Mouse (Mus musculus) forebrain, embryonic 16.5 days (tissue): ENCODE data around the gene Tmem107. TPM values are rescaled to one million over a fixed set of nuclear protein-coding genes. Genes with fewer than 3 reads are reported as not detected.
A peak's percentile ranks its signal among the peaks of the same experiment; 100 is the strongest.

Source experiments
- ATAC-seq: fragments of 200-750 bp; cut with Nextera tagmentation; 2 replicates; pipeline ENCODE4 v1.8.0; 2017; ENCODE audit warnings: mild to moderate bottlenecking, moderate library complexity
- H3K27ac ChIP-seq: fragments of 300-500 bp; sonication (generic); 2 replicates; pipeline ENCODE4 v1.5.1; 2014; ENCODE audit warnings: low read length, control low read depth
- H3K27me3 ChIP-seq: fragments of 300-500 bp; sonication (generic); replicated peaks from 2 replicates; pipeline ENCODE4 v1.6.1; 2014; ENCODE audit warnings: low read length; ENCODE audit not compliant: control insufficient read depth, insufficient read depth
- H3K36me3 ChIP-seq: fragments of 300-500 bp; sonication (generic); 2 replicates; pipeline ENCODE4 v1.6.1; 2014; ENCODE audit not compliant: control insufficient read depth, insufficient read depth
- H3K4me1 ChIP-seq: fragments of 300-500 bp; sonication (generic); replicated peaks from 2 replicates; pipeline ENCODE4 v1.6.1; 2014; ENCODE audit warnings: low read length; ENCODE audit not compliant: control insufficient read depth, insufficient read depth
- H3K4me2 ChIP-seq: fragments of 300-500 bp; sonication (generic); 2 replicates; pipeline ENCODE4 v1.6.1; 2014; ENCODE audit warnings: mild to moderate bottlenecking, low read length, control low read depth
- H3K4me3 ChIP-seq: fragments of 300-500 bp; sonication (generic); replicated peaks from 2 replicates; pipeline ENCODE4 v1.5.1; 2014; ENCODE audit warnings: mild to moderate bottlenecking, low read length, control low read depth
- H3K9ac ChIP-seq: fragments of 300-500 bp; sonication (generic); replicated peaks from 2 replicates; pipeline ENCODE4 v1.6.1; 2014; ENCODE audit warnings: low read depth, low read length, control low read depth
- H3K9me3 ChIP-seq: fragments of 300-500 bp; sonication (generic); 2 replicates; pipeline ENCODE4 v1.6.1; 2016; ENCODE audit warnings: low read length; ENCODE audit not compliant: control insufficient read depth
- WGBS: fragments of 180-500 bp; shearing (Covaris S2); extraction: QIAGEN DNeasy Blood & Tissue Kit; methylation state at CpG from one replicate; pipeline ENCODE4 v1.1.7; 2014; 5-methylcytosine and 5-hydroxymethylcytosine counted together
- polyA plus RNA-seq: library from polyadenylated mRNA; unstranded; fragments of >200 nt; fragmentation: Nextera tagmentation; extraction: Ambion mirVana; gene quantifications from 2 replicates; pipeline ENCODE4 v1.2.1, GENCODE M21; 2015

Gene Tmem107
- polyA plus RNA-seq, 1 experiment from 2014 or later: 48.4 TPM

GRCm38 (mm10) chr11:69122336-69122951, 51.8 kb downstream of the Tmem107 start, which contains the start of gene 9130213A22Rik:
TSS of gene 9130213A22Rik (minus strand) at chr11:69122589.
- Histone ChIP-seq H3K27me3 (peaks cover 3% of the 10 kb centered on the region; the same call in 1 of the 2 replicates), H3K36me3 (no peaks in the 10 kb centered on the region), H3K9ac (peak within 1 kb of the TSS; percentile 74), H3K9me3 (no peaks in the 10 kb centered on the region), H3K4me3 (peak within 1 kb of the TSS; percentile 80), H3K27ac (peak within 1 kb of the TSS; percentile 71), H3K4me1 (peaks cover 36% of the 10 kb centered on the region), H3K4me2 (peak within 1 kb of the TSS; percentile 76)
- ATAC-seq: peak; percentile 66
- under 1% methylated on average over 64 of the region's 66 CpGs for WGBS

Other genes starting within 250 kb of the Tmem107 start
- gene Ndel1, start 198.9 kb upstream of the Tmem107 start, polyA plus RNA-seq: 96.8 and 100 TPM in 2 replicates
- not detected in 2 replicates for gene Rnf222, start 182.3 kb upstream of the Tmem107 start, polyA plus RNA-seq
- 554 and 607 TPM in 2 replicates for gene Rpl26, start 169.2 kb upstream of the Tmem107 start, polyA plus RNA-seq
- gene Odf4, start 143.7 kb upstream of the Tmem107 start, polyA plus RNA-seq: 0.35 TPM in 1 of 2 replicates, not detected in the other
- 8.2 and 12.8 TPM in 2 replicates for gene Arhgef15, start 113.3 kb upstream of the Tmem107 start, polyA plus RNA-seq
- gene Slc25a35, start 102.7 kb upstream of the Tmem107 start, polyA plus RNA-seq: 0.86 and 1.0 TPM in 2 replicates
- 28.9 and 34.5 TPM in 2 replicates for gene Rangrf, start 95.6 kb upstream of the Tmem107 start, polyA plus RNA-seq
- 21.7 and 24.7 TPM in 2 replicates for gene Pfas, start 62.3 kb upstream of the Tmem107 start, polyA plus RNA-seq
- gene Ctc1, start 54.9 kb upstream of the Tmem107 start, polyA plus RNA-seq: 70.1 and 79.1 TPM in 2 replicates
- gene Aurkb, start 25.2 kb upstream of the Tmem107 start, polyA plus RNA-seq: 56.7 and 68.2 TPM in 2 replicates
- 11.4 and 12.3 TPM in 2 replicates for gene Borcs6, start 11.1 kb upstream of the Tmem107 start, polyA plus RNA-seq
- gene Vamp2, start 17.7 kb downstream of the Tmem107 start, polyA plus RNA-seq: 217 and 259 TPM in 2 replicates
- 11.8 and 12.1 TPM in 2 replicates for gene Per1, start 24.4 kb downstream of the Tmem107 start, polyA plus RNA-seq
- 0.26 and 0.67 TPM in 2 replicates for gene Hes7, start 49.6 kb downstream of the Tmem107 start, polyA plus RNA-seq
- gene 9130213A22Rik, start 51.8 kb downstream of the Tmem107 start, polyA plus RNA-seq: 0.39 and 0.71 TPM in 2 replicates
- 2.8 and 3.5 TPM in 2 replicates for gene Aloxe3, start 55.1 kb downstream of the Tmem107 start, polyA plus RNA-seq
- gene Alox12b, start 86.2 kb downstream of the Tmem107 start, polyA plus RNA-seq: 0.12 TPM in 1 of 2 replicates, not detected in the other
- 0.29 TPM in 1 of 2 replicates, not detected in the other for gene Alox8, start 127.0 kb downstream of the Tmem107 start, polyA plus RNA-seq
- 0.56 and 0.68 TPM in 2 replicates for gene Gucy2e, start 166.2 kb downstream of the Tmem107 start, polyA plus RNA-seq